Comparison of ENCODE assay signal across 19 mouse cellular contexts in the genomic region with DNA sequence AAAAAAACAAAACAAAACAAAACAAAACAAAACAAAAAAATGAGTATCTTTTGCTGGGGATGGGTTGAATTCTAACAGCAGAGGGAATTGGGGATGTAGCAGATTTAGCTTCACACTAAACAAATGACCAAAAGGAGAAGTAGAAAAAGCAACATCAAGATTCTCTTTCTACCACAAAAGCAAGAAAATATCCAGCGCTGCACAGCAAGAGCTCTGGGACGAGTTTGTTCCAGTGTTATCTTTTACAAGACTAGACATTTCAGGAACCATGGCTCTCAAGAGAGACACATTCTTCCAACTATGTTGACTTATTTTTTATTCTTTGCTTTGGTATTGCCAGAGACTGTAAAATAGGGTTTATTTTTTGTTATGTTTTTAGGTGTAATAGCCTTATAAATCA.
"Had no signal": no experiment of that assay in that cellular context is flagged by ENCODE, and none has a peak within 500 bp of the region (broad histone marks: within the 10 kb centered on the region; RNA-seq: fewer than 3 reads in every experiment).

No protein-coding gene starts in this region.

- DNase-seq: lung, adult 18-20 months; lung, embryonic 14.5 days; lung, postnatal 14 days; lung, postnatal 36 days; right cerebral cortex, postnatal 14 days; thymus, adult 2 months; thymus, postnatal 25 days; thymus, postnatal 4 days had no signal

- H3K9me3 ChIP-seq: midbrain, embryonic 10.5 days; midbrain, embryonic 13.5 days; midbrain, embryonic 15.5 days; neural tube, embryonic 13.5 days; neural tube, embryonic 15.5 days; stomach, embryonic 15.5 days had no signal

- H3K4me2 ChIP-seq: liver, embryonic 12.5 days; lung, embryonic 14.5 days; midbrain, embryonic 13.5 days; midbrain, embryonic 15.5 days; neural tube, embryonic 13.5 days; neural tube, embryonic 15.5 days; stomach, embryonic 15.5 days had no signal

- H3K4me1 ChIP-seq: liver, embryonic 12.5 days; midbrain, embryonic 10.5 days; midbrain, embryonic 13.5 days; midbrain, embryonic 15.5 days; neural tube, embryonic 13.5 days; neural tube, embryonic 15.5 days; stomach, embryonic 15.5 days had no signal

- H3K27ac ChIP-seq: liver, embryonic 12.5 days; liver, embryonic 14.5 days; macrophage; midbrain, embryonic 10.5 days; midbrain, embryonic 13.5 days; midbrain, embryonic 15.5 days; neural tube, embryonic 13.5 days; neural tube, embryonic 15.5 days; stomach, embryonic 15.5 days; stomach, postnatal 0 days had no signal

- H3K27me3 ChIP-seq: liver, embryonic 12.5 days; midbrain, embryonic 13.5 days; midbrain, embryonic 15.5 days; neural tube, embryonic 13.5 days; neural tube, embryonic 15.5 days; stomach, embryonic 15.5 days had no signal

- ATAC-seq: liver, embryonic 12.5 days; midbrain, embryonic 13.5 days; midbrain, embryonic 15.5 days had no signal

- H3K4me3 ChIP-seq: liver, embryonic 12.5 days; midbrain, embryonic 10.5 days; midbrain, embryonic 13.5 days; midbrain, embryonic 15.5 days; myocyte; neural tube, embryonic 13.5 days; neural tube, embryonic 15.5 days; stomach, embryonic 15.5 days had no signal

- H3K9ac ChIP-seq: liver, embryonic 12.5 days; liver, embryonic 14.5 days; lung, embryonic 14.5 days; midbrain, embryonic 13.5 days; midbrain, embryonic 15.5 days; neural tube, embryonic 13.5 days; neural tube, embryonic 15.5 days; stomach, embryonic 15.5 days had no signal

- H3K36me3 ChIP-seq: liver, embryonic 12.5 days; midbrain, embryonic 10.5 days; midbrain, embryonic 13.5 days; midbrain, embryonic 15.5 days; neural tube, embryonic 13.5 days; neural tube, embryonic 15.5 days; stomach, embryonic 15.5 days had no signal
